Mouse (Mus musculus) limb, embryonic 13.5 days (tissue): ENCODE measurements around the gene Pgap1. TPM values are rescaled to one million over a fixed set of nuclear protein-coding genes. Genes with fewer than 3 reads are reported as not detected.
A peak's percentile ranks its signal among the peaks of the same experiment; 100 is the strongest.

Experiments used
- ATAC-seq: fragments of 200-750 bp; cut with Nextera tagmentation; 2 replicates; pipeline ENCODE4 v1.8.0; 2017; ENCODE audit warnings: low read depth, moderate number of reproducible peaks, moderate TSS enrichment; ENCODE audit not compliant: low FRiP score
- H3K27ac ChIP-seq: fragments of 300-500 bp; sonication (generic); 2 replicates; pipeline ENCODE4 v1.5.1; 2015; ENCODE audit warnings: inconsistent platforms, mild to moderate bottlenecking, moderate library complexity
- H3K27me3 ChIP-seq: fragments of 300-500 bp; sonication (generic); 2 replicates; pipeline ENCODE4 v1.6.1; 2015; ENCODE audit warnings: mild to moderate bottlenecking, inconsistent platforms
- H3K36me3 ChIP-seq: fragments of 300-500 bp; sonication (generic); 2 replicates; pipeline ENCODE4 v1.6.1; 2015; ENCODE audit warnings: inconsistent platforms, mild to moderate bottlenecking, moderate library complexity
- H3K4me1 ChIP-seq: fragments of 300-500 bp; sonication (generic); 2 replicates; pipeline ENCODE4 v1.6.1; 2015; ENCODE audit warnings: inconsistent platforms
- H3K4me2 ChIP-seq: fragments of 300-500 bp; sonication (generic); replicated peaks from 2 replicates; pipeline ENCODE4 v1.6.1; 2015; ENCODE audit warnings: inconsistent platforms, mild to moderate bottlenecking, moderate library complexity
- H3K4me3 ChIP-seq: fragments of 300-500 bp; sonication (generic); 2 replicates; pipeline ENCODE4 v1.5.1; 2015; ENCODE audit warnings: moderate library complexity, mild to moderate bottlenecking, inconsistent platforms
- H3K9ac ChIP-seq: fragments of 300-500 bp; sonication (generic); 2 replicates; pipeline ENCODE4 v1.6.1; 2015; ENCODE audit warnings: mild to moderate bottlenecking, inconsistent platforms
- H3K9me3 ChIP-seq: fragments of 300-500 bp; sonication (generic); 2 replicates; pipeline ENCODE4 v1.6.1; 2016; ENCODE audit warnings: inconsistent platforms
- whole genome bisulfite sequencing: fragments of 180-500 bp; shearing (Covaris S2); methylation state at CpG from one replicate; pipeline ENCODE4 v1.1.7; 2015; 5-methylcytosine and 5-hydroxymethylcytosine counted together
- polyA plus RNA-seq: library from polyadenylated mRNA; unstranded; fragments of >200 nt; fragmentation: Nextera tagmentation; extraction: Ambion mirVana; gene quantifications from 2 replicates; pipeline ENCODE4 v1.2.1, GENCODE M21; 2015

The Pgap1 gene
- polyA plus RNA-seq, 1 experiment from 2014 or later = 7.0 TPM

DNA sequence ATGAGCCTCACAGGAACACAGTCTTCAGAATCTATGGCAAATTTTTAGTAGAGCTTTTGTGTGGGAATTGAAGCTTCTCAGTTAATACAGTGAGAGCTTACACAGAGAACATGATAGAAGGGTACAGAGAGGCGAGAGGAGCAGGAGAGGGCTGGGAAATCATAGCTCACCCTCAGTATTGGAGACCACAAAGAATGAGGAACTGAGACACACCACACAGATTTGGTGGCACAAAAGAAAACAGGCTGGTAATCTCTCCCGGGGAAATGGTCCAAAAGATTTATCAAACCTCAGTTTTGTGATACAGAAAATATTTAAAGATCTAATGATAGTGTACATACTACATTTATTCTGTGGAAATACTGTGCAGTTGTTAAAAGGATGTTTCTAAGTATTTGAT is 11.6 kb upstream of the Pgap1 start:
- no peaks in the 10 kb centered on the region for H3K36me3 ChIP-seq
- no peaks in the 10 kb centered on the region for H3K9me3 ChIP-seq
- H3K27me3 ChIP-seq = no peaks in the 10 kb centered on the region
- H3K4me3 ChIP-seq = no peak overlapping the region
- 79% methylated on average over 2 of the region's 2 CpGs for WGBS
- no peak overlapping the region for H3K27ac ChIP-seq
- H3K9ac ChIP-seq = no peak overlapping the region
- H3K4me1 ChIP-seq = no peaks in the 10 kb centered on the region
- ATAC-seq = no peak
- no peak overlapping the region for H3K4me2 ChIP-seq

- H3K4me1 ChIP-seq = no peaks in the 10 kb centered on the region
- no peak overlapping the region for H3K27ac ChIP-seq
- no peak overlapping the region for H3K9ac ChIP-seq
- H3K4me2 ChIP-seq = no peak overlapping the region
- ATAC-seq = no peak
- no peaks in the 10 kb centered on the region for H3K27me3 ChIP-seq
- H3K36me3 ChIP-seq = no peaks in the 10 kb centered on the region
- H3K9me3 ChIP-seq = no peaks in the 10 kb centered on the region
- 88% methylated on average over 6 of the region's 6 CpGs for WGBS
- no peak overlapping the region for H3K4me3 ChIP-seq
Observed at GRCm38 (mm10) chr1:54563923-54564322, 6.4 kb upstream of the Pgap1 start.

- H3K27me3 ChIP-seq = no peaks in the 10 kb centered on the region
- no peaks in the 10 kb centered on the region for H3K9me3 ChIP-seq
- H3K9ac ChIP-seq = peak overlapping the region; percentile 79
- 5% methylated on average over 18 of the region's 18 CpGs for WGBS
- H3K4me1 ChIP-seq = peaks cover 4% of the 10 kb centered on the region; the same call in 1 of the 2 replicates
- no peak for ATAC-seq
- H3K27ac ChIP-seq = no peak overlapping the region
- H3K36me3 ChIP-seq = no peaks in the 10 kb centered on the region
- peak overlapping the region; percentile 93 for H3K4me2 ChIP-seq
- peak overlapping the region; percentile 69 for H3K4me3 ChIP-seq
Observed at GRCm38 (mm10) chr1:54556586-54557221, 780 bp downstream of the Pgap1 start.

DNA sequence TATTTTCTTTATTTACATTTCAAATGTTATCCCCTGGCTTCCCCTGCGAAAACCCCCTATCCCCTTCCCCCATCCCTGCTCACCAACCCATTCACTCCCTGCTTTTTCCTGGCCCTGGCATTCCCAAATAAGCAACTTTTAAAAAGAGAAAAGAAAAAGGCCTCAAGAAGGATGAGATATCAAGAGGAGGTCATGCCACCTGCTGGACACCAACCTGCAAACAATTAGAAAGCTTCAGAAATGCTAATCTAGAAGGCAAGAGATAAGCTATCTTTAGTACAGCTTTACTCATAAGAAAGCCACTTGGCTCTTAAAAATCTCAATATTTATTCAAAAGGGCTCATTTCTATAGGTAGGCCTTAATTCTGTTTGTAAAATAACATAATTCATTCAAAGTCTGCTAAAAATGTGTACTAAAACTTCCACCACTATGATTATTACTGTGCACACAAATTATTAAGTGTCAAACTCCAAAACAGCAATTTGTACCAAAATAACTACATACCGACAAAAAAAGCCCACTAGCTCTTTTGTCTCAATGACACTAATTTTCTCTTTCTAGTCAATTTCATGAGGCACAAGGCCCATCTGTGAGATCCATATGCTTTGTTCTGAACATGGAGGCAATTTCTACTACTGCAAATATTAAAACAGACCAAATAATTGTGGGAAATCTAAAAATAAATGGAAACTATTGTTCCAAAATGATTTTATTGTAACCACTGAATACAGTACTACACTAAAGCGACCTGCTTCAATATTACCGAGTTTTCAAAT is 1.9 kb downstream of the Pgap1 start:
- Histone ChIP-seq H3K4me1 (peaks cover 4% of the 10 kb centered on the region; the same call in 1 of the 2 replicates), H3K4me2 (no peak overlapping the region), H3K36me3 (no peaks in the 10 kb centered on the region), H3K4me3 (no peak overlapping the region), H3K9ac (no peak overlapping the region), H3K27ac (no peak overlapping the region), H3K27me3 (no peaks in the 10 kb centered on the region), H3K9me3 (no peaks in the 10 kb centered on the region)
- 54% methylated on average over 4 of the region's 4 CpGs for WGBS
- ATAC-seq = no peak

GRCm38 (mm10) chr1:54552621-54553020 is 4.9 kb downstream of the Pgap1 start:
- Histone ChIP-seq H3K27ac (no peak overlapping the region), H3K9ac (no peak overlapping the region), H3K27me3 (no peaks in the 10 kb centered on the region), H3K4me1 (peaks cover 4% of the 10 kb centered on the region; the same call in 1 of the 2 replicates), H3K4me2 (no peak overlapping the region), H3K9me3 (no peaks in the 10 kb centered on the region), H3K36me3 (no peaks in the 10 kb centered on the region), H3K4me3 (no peak overlapping the region)
- ATAC-seq = no peak
- 90% methylated on average over 2 of the region's 2 CpGs for WGBS

DNA sequence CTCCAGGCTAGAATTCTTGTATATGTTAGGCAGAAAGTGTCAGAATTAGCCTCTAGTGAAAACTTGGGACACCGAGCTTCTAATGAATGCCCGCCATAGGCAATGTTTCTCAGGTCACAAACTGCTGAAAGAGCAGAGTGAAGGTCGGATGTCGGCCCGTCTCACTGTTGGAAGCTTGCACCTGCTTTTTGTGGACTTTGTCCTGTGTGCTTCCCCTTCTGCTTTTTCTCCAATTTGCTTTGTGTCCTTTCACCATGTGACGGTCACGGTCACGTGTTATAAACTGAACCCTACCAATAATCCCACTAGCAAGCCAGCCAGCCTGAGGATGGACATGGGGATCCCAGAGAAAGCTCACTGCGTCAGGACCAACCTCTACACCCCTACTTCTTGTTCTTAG is 12.3 kb downstream of the Pgap1 start:
- Histone ChIP-seq H3K27me3 (no peaks in the 10 kb centered on the region), H3K36me3 (peaks cover 8% of the 10 kb centered on the region), H3K4me3 (no peak overlapping the region), H3K27ac (no peak overlapping the region), H3K9ac (no peak overlapping the region), H3K9me3 (no peaks in the 10 kb centered on the region), H3K4me1 (no peaks in the 10 kb centered on the region), H3K4me2 (no peak overlapping the region)
- ATAC-seq = no peak
- 91% methylated on average over 9 of the region's 9 CpGs for WGBS

- no peak overlapping the region for H3K4me2 ChIP-seq
- H3K4me1 ChIP-seq = no peaks in the 10 kb centered on the region
- H3K36me3 ChIP-seq = peaks cover 18% of the 10 kb centered on the region
- H3K27ac ChIP-seq = no peak overlapping the region
- H3K9ac ChIP-seq = no peak overlapping the region
- no peak for ATAC-seq
- WGBS = 89% methylated on average over 2 of the region's 2 CpGs
- H3K4me3 ChIP-seq = no peak overlapping the region
- no peaks in the 10 kb centered on the region for H3K9me3 ChIP-seq
- no peaks in the 10 kb centered on the region for H3K27me3 ChIP-seq
Observed at GRCm38 (mm10) chr1:54542920-54543319, 14.6 kb downstream of the Pgap1 start.

DNA sequence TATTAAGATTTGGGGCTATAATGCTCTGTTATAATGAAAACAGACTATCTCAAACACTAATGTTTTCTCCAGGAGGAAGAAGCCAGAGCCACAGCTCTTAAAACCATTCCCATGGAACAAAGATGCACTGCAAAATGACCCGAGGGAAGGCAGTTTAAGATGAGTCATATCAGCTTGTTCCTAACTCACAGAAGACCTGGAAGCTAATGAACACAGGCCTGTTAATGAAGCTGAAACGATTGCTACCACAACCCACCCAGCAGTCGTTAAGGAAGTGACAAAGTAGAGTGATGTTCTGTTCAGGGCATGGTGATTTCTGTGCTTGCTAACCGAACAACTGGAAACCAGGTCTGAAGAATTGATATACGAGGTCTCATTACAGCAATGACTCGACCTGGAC is 26.3 kb downstream of the Pgap1 start:
- no peaks in the 10 kb centered on the region for H3K9me3 ChIP-seq
- no peak overlapping the region for H3K27ac ChIP-seq
- no peaks in the 10 kb centered on the region for H3K4me1 ChIP-seq
- ATAC-seq = no peak
- no peak overlapping the region for H3K4me2 ChIP-seq
- H3K36me3 ChIP-seq = peaks cover 9% of the 10 kb centered on the region; the same call in 1 of the 2 replicates
- H3K4me3 ChIP-seq = no peak overlapping the region
- H3K9ac ChIP-seq = no peak overlapping the region
- no peaks in the 10 kb centered on the region for H3K27me3 ChIP-seq
- 41% methylated on average over 6 of the region's 6 CpGs for WGBS

DNA sequence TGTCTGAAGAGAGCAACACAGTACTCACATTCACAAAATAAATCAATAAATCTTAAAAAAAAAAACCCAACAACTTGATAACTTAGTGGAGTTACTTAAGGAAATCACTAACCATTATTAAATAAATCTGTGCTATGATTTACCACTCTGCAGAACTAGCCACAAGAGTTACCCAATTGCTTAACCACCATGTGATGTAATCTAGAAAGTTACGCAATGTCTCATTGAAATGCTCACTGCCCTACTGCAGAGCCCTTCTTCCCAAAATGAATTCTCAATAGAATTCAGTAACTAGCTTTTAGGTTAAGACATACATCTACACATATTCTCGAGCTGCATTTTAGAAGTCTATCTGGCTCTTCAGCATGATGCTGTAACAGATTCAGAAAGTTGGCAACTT is 33.8 kb downstream of the Pgap1 start:
- Histone ChIP-seq H3K27ac (no peak overlapping the region), H3K4me1 (no peaks in the 10 kb centered on the region), H3K9me3 (no peaks in the 10 kb centered on the region), H3K36me3 (peaks cover 11% of the 10 kb centered on the region; the same call in 1 of the 2 replicates), H3K4me2 (no peak overlapping the region), H3K4me3 (no peak overlapping the region), H3K27me3 (no peaks in the 10 kb centered on the region), H3K9ac (no peak overlapping the region)
- ATAC-seq = no peak
- WGBS = 87% methylated on average over 2 of the region's 2 CpGs

GRCm38 (mm10) chr1:54520062-54520577 is 37.4 kb downstream of the Pgap1 start:
- Histone ChIP-seq H3K27me3 (no peaks in the 10 kb centered on the region), H3K36me3 (peaks cover 6% of the 10 kb centered on the region; the same call in 1 of the 2 replicates), H3K4me2 (no peak overlapping the region), H3K9me3 (no peaks in the 10 kb centered on the region), H3K4me1 (no peaks in the 10 kb centered on the region), H3K4me3 (no peak overlapping the region), H3K9ac (no peak overlapping the region), H3K27ac (no peak overlapping the region)
- no peak for ATAC-seq
- WGBS = 88% methylated on average over 5 of the region's 5 CpGs

GRCm38 (mm10) chr1:54513836-54514235 is 43.6 kb downstream of the Pgap1 start:
- Histone ChIP-seq H3K4me1 (no peaks in the 10 kb centered on the region), H3K9me3 (peaks cover 3% of the 10 kb centered on the region; the same call in 1 of the 2 replicates), H3K4me2 (no peak overlapping the region), H3K27me3 (no peaks in the 10 kb centered on the region), H3K4me3 (no peak overlapping the region), H3K27ac (no peak overlapping the region), H3K36me3 (peaks cover 4% of the 10 kb centered on the region; the same call in 1 of the 2 replicates), H3K9ac (no peak overlapping the region)
- 78% methylated on average over 1 of the region's 1 CpGs for WGBS
- no peak for ATAC-seq

DNA sequence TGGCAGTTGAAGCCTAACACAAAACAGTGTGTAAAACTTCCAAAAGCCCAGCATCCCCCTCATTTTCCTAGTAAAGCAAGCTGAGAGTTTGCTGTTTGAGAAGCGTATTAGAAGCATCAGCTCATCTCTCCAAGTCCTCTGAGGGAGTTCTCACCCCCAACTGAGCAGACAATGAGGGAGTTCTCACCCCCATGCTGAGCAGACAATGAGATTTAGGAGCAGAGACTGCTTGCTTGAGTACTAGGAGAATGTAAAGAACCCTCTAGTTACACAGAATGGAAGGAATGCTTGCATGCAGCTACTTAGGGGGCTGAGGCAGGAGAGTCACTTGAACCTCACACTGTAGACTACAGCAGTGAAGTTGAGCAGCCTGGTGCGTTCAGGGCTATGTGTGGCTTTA is 59.0 kb downstream of the Pgap1 start:
- Histone ChIP-seq H3K4me3 (no peak overlapping the region), H3K4me2 (no peak overlapping the region), H3K27me3 (no peaks in the 10 kb centered on the region), H3K9me3 (no peaks in the 10 kb centered on the region), H3K36me3 (peaks cover 3% of the 10 kb centered on the region; the same call in 1 of the 2 replicates), H3K9ac (no peak overlapping the region), H3K27ac (no peak overlapping the region), H3K4me1 (no peaks in the 10 kb centered on the region)
- WGBS = 82% methylated on average over 2 of the region's 2 CpGs
- no peak for ATAC-seq
